Mouse (Mus musculus) urinary bladder, postnatal 14 days (tissue): ENCODE results near the gene Btrc.

Experiments used
- DNase-seq: peaks from one replicate; pipeline ENCODE4 v3.0.0; 2021; ENCODE audit warnings: low spot score

Gene Btrc

GRCm38 (mm10) chr19:45573033-45573432 is 209.5 kb downstream of the Btrc start:
- no peak for DNase-seq

DNA sequence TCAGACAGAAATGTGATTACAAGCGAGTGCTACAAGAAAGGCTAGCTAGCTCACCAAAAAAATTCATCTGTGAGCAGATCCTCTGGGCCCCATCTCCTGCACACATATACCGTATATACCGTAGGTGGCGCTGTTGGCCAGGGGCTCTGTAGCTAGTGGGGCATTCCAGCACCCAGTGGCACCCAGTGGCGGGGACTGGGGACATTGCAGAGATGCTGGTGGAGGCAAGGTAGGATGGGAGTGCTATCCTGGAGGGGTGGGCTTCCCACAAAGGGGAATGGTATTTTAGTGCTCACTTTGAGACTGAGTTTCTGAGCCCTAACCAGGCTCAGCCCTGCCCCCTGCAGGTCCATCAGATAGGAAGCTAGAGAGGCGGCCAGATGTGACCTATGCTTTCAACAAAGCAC is 210.3 kb downstream of the Btrc start:
- DNase-seq = peak; percentile 78

- no peak for DNase-seq
These were observed 210.9 kb downstream of the Btrc start for GRCm38 (mm10) chr19:45574339-45574898.

DNA sequence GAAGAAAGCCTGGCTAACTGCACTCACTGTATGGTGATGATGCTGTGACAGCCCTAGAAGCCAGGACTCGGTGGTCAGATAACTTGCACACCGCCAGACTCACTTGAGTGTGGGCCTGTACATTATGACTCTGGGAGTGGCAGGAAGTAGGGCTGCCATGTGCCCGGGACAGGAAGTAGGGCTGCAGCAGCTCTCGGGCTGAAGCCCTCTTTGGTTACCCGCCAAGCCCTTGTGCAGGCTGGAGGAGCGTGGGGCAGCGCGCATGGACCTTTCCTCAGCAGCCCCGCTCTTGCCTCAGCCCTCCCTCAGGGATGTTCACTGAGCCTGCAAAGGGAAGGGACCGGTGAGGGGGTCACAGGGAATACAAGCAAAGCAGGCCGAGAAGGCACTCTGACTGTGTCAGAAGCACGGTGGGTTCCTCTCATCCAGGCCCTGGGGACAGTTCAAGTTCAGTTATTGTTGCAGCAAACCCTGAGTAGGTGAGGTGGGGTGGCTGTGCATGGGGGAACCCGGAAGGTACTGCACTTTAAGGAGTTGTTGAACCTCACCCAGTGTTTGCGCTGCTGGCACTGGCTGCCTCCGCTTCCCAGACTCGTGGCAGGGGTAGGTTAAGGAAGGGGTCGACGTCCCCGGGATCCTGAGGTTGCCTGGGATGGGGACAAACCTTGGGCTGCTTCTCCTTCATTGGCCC is 211.6 kb downstream of the Btrc start:
- no peak for DNase-seq

- no peak for DNase-seq
These were observed 212.1 kb downstream of the Btrc start for GRCm38 (mm10) chr19:45575632-45576001.

DNA sequence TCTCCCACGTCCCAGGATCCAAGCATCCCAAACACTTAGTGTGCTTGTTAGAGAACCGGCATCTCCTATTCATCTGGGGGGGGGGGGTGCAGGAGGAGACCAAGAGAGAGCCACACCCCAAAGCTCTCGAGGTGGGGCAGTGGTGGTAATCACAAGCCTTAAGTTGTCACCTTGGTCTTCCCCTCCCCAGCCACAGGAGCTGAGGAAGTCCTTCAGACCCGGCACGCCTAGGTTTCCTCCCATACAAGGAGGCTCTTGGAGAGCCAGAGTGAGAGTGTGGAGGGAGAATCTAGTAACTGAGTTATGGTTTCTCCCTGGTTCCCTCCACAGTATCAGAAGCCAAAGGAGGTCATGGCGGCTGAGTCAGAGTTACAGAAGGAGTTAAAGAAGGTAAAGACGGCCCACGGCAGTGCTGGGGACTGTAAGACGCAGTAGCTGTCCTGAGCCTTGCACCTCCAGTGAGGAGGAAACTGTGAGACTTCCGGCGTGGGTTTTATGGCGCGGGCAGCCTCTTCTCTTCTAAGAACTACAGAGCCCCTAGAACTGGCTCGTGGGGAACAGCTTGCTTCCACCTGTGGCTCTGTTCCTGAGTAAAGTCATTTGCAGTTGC is 213.7 kb downstream of the Btrc start:
- no peak for DNase-seq

DNA sequence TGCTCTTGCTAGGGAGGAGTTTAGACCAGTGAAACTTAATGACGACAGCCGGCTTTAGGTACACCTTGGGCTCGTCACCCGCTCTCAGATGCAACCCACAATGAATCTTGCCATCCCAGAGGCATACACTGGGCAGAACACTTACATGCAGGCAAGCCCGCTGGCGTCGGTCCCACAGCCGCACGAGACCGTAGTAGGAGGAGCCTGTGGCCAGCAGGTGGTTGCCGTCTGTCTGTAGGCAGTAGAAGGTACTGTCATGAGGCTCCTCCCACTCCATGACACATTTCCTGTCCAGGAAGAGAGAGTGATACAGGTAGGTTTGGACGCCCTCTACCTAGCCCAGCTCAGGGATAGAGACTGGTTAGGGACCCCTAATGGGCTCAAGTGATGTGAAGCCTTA is 215.4 kb downstream of the Btrc start:
- DNase-seq = no peak

GRCm38 (mm10) chr19:45579416-45579815 is 215.9 kb downstream of the Btrc start:
- no peak for DNase-seq
